Mouse (Mus musculus): ENCODE measurements around the gene Polr1e.
A peak's percentile ranks its signal among the peaks of the same experiment; 100 is the strongest.
"Not testable (repeated sequence)": the region's sequence is repeated elsewhere in the genome, so short reads cannot be mapped to it uniquely, and the experiment has no call there.

Polr1e gene

GRCm38 (mm10) chr4:45018452-45018980, at the start of gene Polr1e:
Gene Polr1e (plus strand): TSS chr4:45018583.
- peak; percentile 95 for DNase-seq

- DNase-seq, result no peak
These were observed 48.3 kb upstream of the Polr1e start for GRCm38 (mm10) chr4:44970056-44970455.

- no peak for DNase-seq
These were observed 47.7 kb upstream of the Polr1e start for GRCm38 (mm10) chr4:44970612-44971110.

GRCm38 (mm10) chr4:44973450-44973849, 44.9 kb upstream of the Polr1e start:
- DNase-seq, result peak; percentile 89

- DNase-seq, result no peak
These were observed 44.5 kb upstream of the Polr1e start for GRCm38 (mm10) chr4:44973871-44974270.

- peak; percentile 49 for DNase-seq
These were observed 44.1 kb upstream of the Polr1e start for GRCm38 (mm10) chr4:44974331-44974730.

GRCm38 (mm10) chr4:44976026-44976615, 42.3 kb upstream of the Polr1e start:
- no peak for DNase-seq

GRCm38 (mm10) chr4:44976921-44977710, 41.3 kb upstream of the Polr1e start:
- DNase-seq, result no peak

GRCm38 (mm10) chr4:44978175-44978574, 40.2 kb upstream of the Polr1e start:
- no peak for DNase-seq

- peak; percentile 82 for DNase-seq
These were observed 38.5 kb upstream of the Polr1e start for GRCm38 (mm10) chr4:44979794-44980338.

GRCm38 (mm10) chr4:44981280-44981973, 37.0 kb upstream of the Polr1e start, which contains the start of gene Grhpr:
Gene Grhpr (plus strand): TSS chr4:44981395.
- DNase-seq, result peak; percentile 86

GRCm38 (mm10) chr4:44981974-44982287, 36.5 kb upstream of the Polr1e start:
- DNase-seq, result no peak

GRCm38 (mm10) chr4:44982440-44983130, 35.8 kb upstream of the Polr1e start:
- no peak for DNase-seq

GRCm38 (mm10) chr4:44983131-44983740, 35.1 kb upstream of the Polr1e start:
- peak; percentile 27 for DNase-seq

GRCm38 (mm10) chr4:44990560-44990959, 27.8 kb upstream of the Polr1e start:
- no peak for DNase-seq

- not testable (repeated sequence) for DNase-seq
These were observed 26.1 kb upstream of the Polr1e start for GRCm38 (mm10) chr4:44992330-44992729.

- DNase-seq, result not testable (repeated sequence)
These were observed 25.2 kb upstream of the Polr1e start for GRCm38 (mm10) chr4:44993179-44993578.

- no peak for DNase-seq
These were observed 24.5 kb upstream of the Polr1e start for GRCm38 (mm10) chr4:44993847-44994246.

GRCm38 (mm10) chr4:44994776-44995175, 23.6 kb upstream of the Polr1e start:
- DNase-seq, result no peak

GRCm38 (mm10) chr4:44998071-44998470, 20.3 kb upstream of the Polr1e start:
- no peak for DNase-seq

- DNase-seq, result no peak
These were observed 18.4 kb upstream of the Polr1e start for GRCm38 (mm10) chr4:45000001-45000400.

- DNase-seq, result peak; percentile 79
These were observed 12.9 kb upstream of the Polr1e start for GRCm38 (mm10) chr4:45005452-45005851.

Measured in kidney, adult 11 months (tissue).